Comparison of ENCODE assay signal across 8 mouse cellular contexts in genomic region chr2:144527821-144528174, GRCm38 (mm10). TPM values are rescaled to one million over a fixed set of nuclear protein-coding genes. Genes with fewer than 3 reads are reported as not detected.
DNase-seq lines count a peak whose midpoint lies in the region; ATAC-seq and TF ChIP-seq lines count a peak whose summit lies in the region.

No protein-coding gene starts in this region.

- no peaks in the 10 kb centered on the region for H3K4me1 ChIP-seq in embryonic facial prominence, embryonic 11.5 days (ENCODE audit: control insufficient read depth, insufficient read depth, low read length)
- H3K4me1 ChIP-seq in intestine, embryonic 15.5 days (replicated peaks): peaks cover 7% of the 10 kb centered on the region

- DNase-seq in layer of hippocampus, adult 2 months (ENCODE audit: low spot score in 2 of 2): no peak
- no peak for DNase-seq in layer of hippocampus, postnatal 14 days (ENCODE audit: low spot score in 2 of 2)
- no peak for DNase-seq in embryonic facial prominence, embryonic 11.5 days (ENCODE audit: low spot score)
- DNase-seq in cerebellum, adult 11 months: no peak
- no peak for DNase-seq in spleen, postnatal 4 days (ENCODE audit: low spot score in 2 of 2)
- no peak for DNase-seq in spleen, adult 18-20 months

- peak; percentile 65 for ATAC-seq in embryonic facial prominence, embryonic 11.5 days (replicated peaks; ENCODE audit: insufficient number of reproducible peaks, low FRiP score, low TSS enrichment, low read depth)
- peak; percentile 66 for ATAC-seq in intestine, embryonic 15.5 days
- peak; percentile 2; the same call in 1 of the 2 replicates for ATAC-seq in monocyte, adult 5-6 weeks (replicated peaks; ENCODE audit: insufficient number of reproducible peaks, low FRiP score, low TSS enrichment, poor library complexity, severe bottlenecking)

- H3K36me3 ChIP-seq in embryonic facial prominence, embryonic 11.5 days (replicated peaks; ENCODE audit: control insufficient read depth, insufficient read depth, low read depth, low read length): peaks cover 2% of the 10 kb centered on the region; the same call in 1 of the 2 replicates
- 0 out of 2 replicates have a peak, but pooled peaks cover 3% of the 10 kb centered on the region for H3K36me3 ChIP-seq in intestine, embryonic 15.5 days

- WGBS in embryonic facial prominence, embryonic 11.5 days: under 1% methylated on average over 25 of the region's 25 CpGs
- under 1% methylated on average over 25 of the region's 25 CpGs for WGBS in intestine, embryonic 15.5 days

- peak overlapping the region; percentile 98 for H3K27ac ChIP-seq in layer of hippocampus, adult 2 months
- H3K27ac ChIP-seq in embryonic facial prominence, embryonic 11.5 days (replicated peaks; ENCODE audit: low read depth, low read length): peak overlapping the region; percentile 85
- peak overlapping the region; percentile 94 for H3K27ac ChIP-seq in intestine, embryonic 15.5 days

- no peaks in the 10 kb centered on the region for H3K27me3 ChIP-seq in embryonic facial prominence, embryonic 11.5 days (ENCODE audit: control insufficient read depth, insufficient read depth, low read length)
- 0 out of 2 replicates have a peak, but pooled peaks cover 3% of the 10 kb centered on the region for H3K27me3 ChIP-seq in intestine, embryonic 15.5 days (replicated peaks)

- no peaks in the 10 kb centered on the region for H3K9me3 ChIP-seq in embryonic facial prominence, embryonic 11.5 days (replicated peaks; ENCODE audit: control insufficient read depth, low read length)
- H3K9me3 ChIP-seq in intestine, embryonic 15.5 days: no peaks in the 10 kb centered on the region

- H3K4me3 ChIP-seq in layer of hippocampus, adult 2 months: peak overlapping the region; percentile 99
- H3K4me3 ChIP-seq in embryonic facial prominence, embryonic 11.5 days (ENCODE audit: low read depth, low read length): peak overlapping the region; percentile 97
- peak overlapping the region; percentile 96 for H3K4me3 ChIP-seq in intestine, embryonic 15.5 days (replicated peaks)

- H3K4me2 ChIP-seq in embryonic facial prominence, embryonic 11.5 days (ENCODE audit: low read depth, low read length): peak overlapping the region; percentile 84
- H3K4me2 ChIP-seq in intestine, embryonic 15.5 days (replicated peaks): peak overlapping the region; percentile 91

- peak overlapping the region; percentile 84 for H3K9ac ChIP-seq in embryonic facial prominence, embryonic 11.5 days (replicated peaks; ENCODE audit: low read length)
- H3K9ac ChIP-seq in intestine, embryonic 15.5 days: peak overlapping the region; percentile 93

- TF ChIP-seq CTCF in layer of hippocampus, adult 2 months (conservative IDR thresholded peaks at IDR 0.05): no peak

RNA-seq across cellular contexts. Expression of gene Polr3f, which starts 0.3 kb away (rescaled TPM):
- total RNA-seq in layer of hippocampus, adult 2 months (2021): 10 to 100 TPM; 26.0 to 30.4 TPM
- total RNA-seq in layer of hippocampus, postnatal 14 days (2021): 10 to 100 TPM; 24.5 to 24.6 TPM
- polyA plus RNA-seq in embryonic facial prominence, embryonic 11.5 days (2014; fragmentation: Nextera tagmentation; extraction: Ambion mirVana): 28.0 and 30.0 TPM in 2 replicates
- 19.1 and 20.8 TPM in 2 replicates for polyA plus RNA-seq in intestine, embryonic 15.5 days (2015; fragmentation: Nextera tagmentation; extraction: Ambion mirVana)
- 31.9 to 41.6 TPM (median 36.1 TPM) in 3 replicates for total RNA-seq in monocyte, adult 5-6 weeks (2017)

RNA-seq across cellular contexts. Expression of gene Dzank1, which starts 0.6 kb away (rescaled TPM):
- total RNA-seq in layer of hippocampus, adult 2 months (2021): 100 to 1,000 TPM; 126 TPM
- total RNA-seq in layer of hippocampus, postnatal 14 days (2021): 100 to 1,000 TPM; 107 to 108 TPM
- 0.81 and 1.5 TPM in 2 replicates for polyA plus RNA-seq in embryonic facial prominence, embryonic 11.5 days (2014; fragmentation: Nextera tagmentation; extraction: Ambion mirVana)
- 1.5 and 1.7 TPM in 2 replicates for polyA plus RNA-seq in intestine, embryonic 15.5 days (2015; fragmentation: Nextera tagmentation; extraction: Ambion mirVana)
- 1.5 TPM in 1 of 3 replicates, not detected in the others for total RNA-seq in monocyte, adult 5-6 weeks (2017)

RNA-seq across cellular contexts. Expression of gene Rbbp9, which starts 22.9 kb away (rescaled TPM):
- total RNA-seq in layer of hippocampus, adult 2 months (2021): 10 to 100 TPM; 28.1 to 30.2 TPM
- total RNA-seq in layer of hippocampus, postnatal 14 days (2021): 10 to 100 TPM; 24.1 to 27.8 TPM
- 79.1 and 84.1 TPM in 2 replicates for polyA plus RNA-seq in embryonic facial prominence, embryonic 11.5 days (2014; fragmentation: Nextera tagmentation; extraction: Ambion mirVana)
- polyA plus RNA-seq in intestine, embryonic 15.5 days (2015; fragmentation: Nextera tagmentation; extraction: Ambion mirVana): 49.0 and 49.1 TPM in 2 replicates
- total RNA-seq in monocyte, adult 5-6 weeks (2017): 6.2 to 7.9 TPM (median 6.5 TPM) in 3 replicates

RNA-seq across cellular contexts. Expression of gene Sec23b, which starts 28.2 kb away (rescaled TPM):
- 10 to 100 TPM; 46.1 to 46.6 TPM for total RNA-seq in layer of hippocampus, adult 2 months (2021)
- 10 to 100 TPM; 49.5 to 51.0 TPM for total RNA-seq in layer of hippocampus, postnatal 14 days (2021)
- polyA plus RNA-seq in embryonic facial prominence, embryonic 11.5 days (2014; fragmentation: Nextera tagmentation; extraction: Ambion mirVana): 103 and 105 TPM in 2 replicates
- polyA plus RNA-seq in intestine, embryonic 15.5 days (2015; fragmentation: Nextera tagmentation; extraction: Ambion mirVana): 100 and 101 TPM in 2 replicates
- total RNA-seq in monocyte, adult 5-6 weeks (2017): 35.9 to 66.9 TPM (median 54.0 TPM) in 3 replicates

Comparison
In these comparisons a context has a peak if more than half of its experiments do, and no peak if none do; other contexts are left out.
1. ATAC-seq: peak in every context shown above with its lines; median percentile 66 in intestine, embryonic 15.5 days; 65 in embryonic facial prominence, embryonic 11.5 days; 2 in monocyte, adult 5-6 weeks.
2. RNA of gene Dzank1, which starts 0.6 kb away (total RNA-seq): 126 TPM in layer of hippocampus, adult 2 months and 107 to 108 TPM in layer of hippocampus, postnatal 14 days; 1.5 TPM in monocyte, adult 5-6 weeks; every median in the first group is over 10 times any median in the second.
3. Peak in every context shown above with its lines, with median percentiles within 50 percentile points of each other: H3K27ac ChIP-seq and H3K4me3 ChIP-seq.